Mouse (Mus musculus): ENCODE data around the gene Glis3. TPM values are rescaled to one million over a fixed set of nuclear protein-coding genes. Genes with fewer than 3 reads are reported as not detected.
A peak's percentile ranks its signal among the peaks of the same experiment; 100 is the strongest.

Glis3 gene
- total RNA-seq (2021), result 1 to 10 TPM; 1.6 TPM

- intact Hi-C loops (cut with DNase I), result no loop called here
- DNase-seq (ENCODE audit: low spot score), result peak; percentile 35
Measured at GRCm38 (mm10) chr19:28679776-28680391, at the start of gene Glis3. Gene Glis3, minus strand, starts transcription at chr19:28680077.

DNA sequence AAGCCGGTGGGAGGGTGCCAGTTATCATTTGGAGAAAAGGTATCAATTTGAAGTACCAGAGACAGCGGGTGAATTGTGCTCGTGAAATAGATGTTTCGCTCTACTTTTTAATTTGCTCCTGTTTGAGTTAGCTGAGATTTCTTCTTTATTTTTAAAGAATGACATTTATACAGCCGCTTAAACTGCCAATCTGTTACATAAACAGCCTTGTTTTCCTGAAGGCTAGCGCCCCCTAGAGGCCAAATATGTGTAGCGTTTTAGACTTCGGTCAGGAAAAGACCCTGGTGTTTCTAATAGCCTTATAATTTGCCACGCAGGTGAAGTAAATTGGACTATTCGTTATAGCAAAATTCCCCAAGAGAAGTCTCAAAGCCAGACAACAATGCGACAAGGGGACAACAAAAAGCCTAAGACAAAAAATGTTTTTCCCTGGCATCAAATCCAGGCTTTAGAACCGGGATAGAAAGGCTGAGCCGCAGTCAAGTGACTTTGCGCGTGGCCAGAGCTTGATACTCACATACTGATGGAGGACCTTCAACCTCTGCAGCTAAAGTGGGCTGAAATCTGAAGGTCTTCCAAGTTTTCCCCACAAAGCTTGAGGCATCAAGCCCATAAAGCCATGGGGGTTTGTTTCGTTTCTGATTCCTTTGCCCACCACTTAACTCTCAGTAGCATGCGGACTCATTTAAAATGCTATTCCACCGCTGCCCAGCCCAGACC is 46.4 kb upstream of the Glis3 start:
- intact Hi-C loops (cut with DNase I), result loop anchor here (5.0 to 10.0 kb wide), 3 partner anchors 179 to 1282 kb away; no protein-coding TSS in a partner anchor
- no peak for DNase-seq (ENCODE audit: low spot score)

GRCm38 (mm10) chr19:28724641-28725040 is 44.8 kb upstream of the Glis3 start:
- intact Hi-C loops (cut with DNase I), result loop anchor here (5.0 to 10.0 kb wide), 3 partner anchors 177 to 1280 kb away; no protein-coding TSS in a partner anchor

GRCm38 (mm10) chr19:28722626-28723025 is 42.7 kb upstream of the Glis3 start:
- no peak for DNase-seq (ENCODE audit: low spot score)
- intact Hi-C loops (cut with DNase I), result loop anchor here (10.0 kb wide), 2 partner anchors 558 to 1278 kb away; no protein-coding TSS in a partner anchor

More at GRCm38 (mm10) chr19:28724641-28725040, 44.8 kb upstream of the Glis3 start:
- DNase-seq (ENCODE audit: low spot score), result no peak

GRCm38 (mm10) chr19:28721834-28722233 is 42.0 kb upstream of the Glis3 start:
- intact Hi-C loops (cut with DNase I), result loop anchor here (10.0 kb wide), 2 partner anchors 557 to 1277 kb away; no protein-coding TSS in a partner anchor
- DNase-seq (ENCODE audit: low spot score), result no peak

GRCm38 (mm10) chr19:28720016-28720415 is 40.1 kb upstream of the Glis3 start:
- DNase-seq (ENCODE audit: low spot score), result no peak
- intact Hi-C loops (cut with DNase I), result loop anchor here (10.0 kb wide), 2 partner anchors 555 to 1275 kb away; no protein-coding TSS in a partner anchor

DNA sequence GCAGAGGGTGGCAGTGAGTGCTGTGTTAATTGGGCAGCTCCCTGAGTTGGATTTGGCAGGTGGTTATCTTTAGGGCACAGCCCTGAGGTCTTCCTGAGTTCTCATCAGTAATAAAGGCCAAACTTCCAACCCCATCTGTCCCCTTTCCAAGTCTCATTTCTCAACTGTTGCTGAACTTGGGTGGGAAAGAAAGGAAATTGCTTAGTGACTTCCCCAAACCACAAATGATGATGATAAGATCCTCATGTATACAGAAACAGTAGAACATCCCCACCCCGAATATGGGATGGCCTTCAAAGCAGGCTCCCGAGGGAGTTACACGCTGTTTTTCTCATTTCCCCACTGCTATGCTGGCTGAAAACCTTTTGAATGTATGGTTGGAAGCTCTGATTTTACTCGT is 34.8 kb upstream of the Glis3 start:
- DNase-seq (ENCODE audit: low spot score), result no peak
- intact Hi-C loops (cut with DNase I), result no loop called here

GRCm38 (mm10) chr19:28697718-28698117 is 17.8 kb upstream of the Glis3 start:
- DNase-seq (ENCODE audit: low spot score), result no peak
- intact Hi-C loops (cut with DNase I), result no loop called here

- intact Hi-C loops (cut with DNase I), result no loop called here
- no peak for DNase-seq (ENCODE audit: low spot score)
Measured at GRCm38 (mm10) chr19:28686398-28686797, 6.5 kb upstream of the Glis3 start.

- DNase-seq (ENCODE audit: low spot score), result no peak
- intact Hi-C loops (cut with DNase I), result no loop called here
Measured at GRCm38 (mm10) chr19:28685484-28685883, 5.6 kb upstream of the Glis3 start.

GRCm38 (mm10) chr19:28684347-28684746 is 4.5 kb upstream of the Glis3 start:
- no peak for DNase-seq (ENCODE audit: low spot score)

GRCm38 (mm10) chr19:28683346-28683745 is 3.5 kb upstream of the Glis3 start:
- intact Hi-C loops (cut with DNase I), result no loop called here
- no peak for DNase-seq (ENCODE audit: low spot score)

More at GRCm38 (mm10) chr19:28684347-28684746, 4.5 kb upstream of the Glis3 start:
- intact Hi-C loops (cut with DNase I), result no loop called here

DNA sequence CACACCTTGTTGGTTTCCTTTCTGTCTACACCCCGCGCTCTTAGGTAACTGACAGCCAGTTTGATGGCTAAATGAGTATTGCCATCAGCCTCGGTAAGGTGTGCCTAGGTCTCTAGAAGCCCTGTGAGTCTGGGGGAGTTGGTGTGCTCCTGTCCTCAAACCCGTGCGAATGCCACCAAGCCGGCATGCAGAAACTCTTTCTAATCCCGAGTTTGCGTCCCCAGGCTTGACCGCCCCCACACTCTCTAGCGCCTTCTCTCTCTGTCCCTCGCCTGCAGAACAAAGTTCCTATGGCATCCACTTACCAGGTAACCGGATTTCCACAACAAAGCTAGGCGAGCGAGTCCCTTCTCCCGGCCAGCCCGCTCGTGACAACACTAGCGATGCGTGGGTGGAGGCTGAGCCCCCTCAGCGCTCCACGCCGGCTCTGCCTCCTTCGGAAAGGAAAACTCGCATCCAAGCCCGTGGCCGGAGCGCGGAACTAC is 544 bp downstream of the Glis3 start:
- DNase-seq (ENCODE audit: low spot score), result no peak
- intact Hi-C loops (cut with DNase I), result no loop called here

DNA sequence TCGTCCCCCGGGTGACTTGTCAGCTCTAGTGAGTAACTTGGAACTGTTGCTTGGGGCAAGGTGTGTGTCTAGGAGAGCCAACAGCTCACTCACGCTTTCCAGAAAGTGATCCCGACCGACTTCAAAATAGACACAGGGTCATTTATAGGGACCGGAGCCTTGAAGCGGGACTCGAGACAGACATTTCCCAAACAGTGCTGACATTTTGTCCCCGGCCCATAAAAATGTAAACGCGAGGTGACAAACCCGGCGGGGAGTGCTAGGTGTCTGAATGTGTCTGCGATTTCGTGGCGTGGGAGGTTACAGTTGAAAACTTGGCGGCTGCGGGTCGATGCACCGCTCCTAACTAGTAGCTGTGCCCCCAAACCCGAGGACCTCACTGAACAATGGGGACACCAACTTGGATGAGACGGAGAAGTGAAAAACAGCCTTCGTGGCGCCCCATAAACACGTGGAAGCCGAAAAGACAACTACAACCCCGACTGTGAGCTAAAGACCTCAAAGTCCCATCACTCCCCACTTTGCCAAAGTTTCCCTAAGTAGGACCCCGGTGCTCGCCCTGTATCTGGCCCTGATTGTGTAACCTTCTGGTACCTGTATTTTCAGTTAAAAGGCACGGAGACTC is 1.1 kb downstream of the Glis3 start:
- intact Hi-C loops (cut with DNase I), result no loop called here
- no peak for DNase-seq (ENCODE audit: low spot score)

DNA sequence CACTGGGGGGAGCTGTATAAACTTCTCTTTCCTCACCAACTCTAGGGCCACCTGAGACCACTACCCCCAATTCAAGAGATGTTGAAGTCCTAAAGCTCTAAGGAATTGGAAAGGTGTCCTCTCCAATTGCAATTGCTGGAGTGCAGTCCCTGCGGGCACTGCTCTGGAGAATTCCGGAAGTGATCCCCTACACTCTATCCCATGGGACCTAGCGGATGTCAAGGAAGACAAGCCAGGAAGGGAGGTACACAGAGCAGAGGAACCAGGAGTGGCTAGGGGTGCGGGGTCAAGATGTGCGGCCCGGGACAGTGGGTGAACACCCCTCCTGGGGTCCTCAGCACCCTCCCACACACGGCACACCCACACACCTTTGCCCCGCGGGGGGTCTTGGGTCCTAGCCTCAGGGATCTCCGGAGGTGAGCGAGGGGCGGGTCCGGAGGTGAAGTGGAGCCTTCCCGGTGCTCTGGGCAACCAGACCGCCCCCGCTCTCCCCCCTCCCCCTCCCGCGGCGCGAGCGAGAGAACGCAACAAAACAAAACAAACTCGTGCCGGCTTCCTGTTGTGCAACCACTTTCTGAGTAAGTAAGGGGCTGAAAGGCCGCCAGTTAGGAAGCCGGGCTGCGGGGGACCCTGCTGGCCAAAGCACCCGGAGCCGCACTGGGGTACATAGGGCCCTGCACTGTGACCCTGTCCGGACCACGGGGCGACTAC is 2.0 kb downstream of the Glis3 start:
- peak; percentile 20 for DNase-seq (ENCODE audit: low spot score)
- intact Hi-C loops (cut with DNase I), result no loop called here

DNA sequence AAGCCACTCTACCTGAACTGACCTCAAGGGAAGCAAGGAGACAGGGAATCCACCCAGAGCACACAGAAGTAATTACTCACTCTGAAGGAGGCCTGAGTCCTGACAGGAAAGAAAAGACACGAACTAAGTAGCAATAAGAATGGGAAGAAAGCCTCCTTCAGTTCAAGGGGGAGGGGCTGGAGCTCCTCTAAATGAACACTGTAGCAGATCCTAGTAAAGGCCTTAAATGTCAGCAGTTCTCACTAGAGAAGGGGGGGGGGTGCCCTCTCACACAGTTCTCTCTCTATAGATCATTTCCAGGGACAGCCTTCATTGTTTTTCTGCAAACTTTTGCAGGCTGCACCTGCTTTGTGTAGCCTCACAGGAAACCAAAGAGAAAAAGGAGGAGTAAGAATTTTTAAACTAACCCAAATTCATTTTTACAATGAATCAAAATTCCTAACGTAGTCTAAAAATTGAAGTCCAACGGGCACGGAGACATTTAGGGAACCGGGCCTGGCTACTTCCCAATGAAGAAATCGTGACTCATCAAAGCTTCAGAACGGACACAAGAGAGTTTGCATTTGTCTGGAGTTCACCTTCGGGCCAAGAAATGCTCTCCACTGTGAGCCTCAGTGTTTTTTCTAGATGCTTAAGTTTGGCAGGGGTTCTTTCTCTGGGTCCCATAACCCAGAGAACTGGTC is 2.7 kb downstream of the Glis3 start:
- no peak for DNase-seq (ENCODE audit: low spot score)
- intact Hi-C loops (cut with DNase I), result no loop called here

DNA sequence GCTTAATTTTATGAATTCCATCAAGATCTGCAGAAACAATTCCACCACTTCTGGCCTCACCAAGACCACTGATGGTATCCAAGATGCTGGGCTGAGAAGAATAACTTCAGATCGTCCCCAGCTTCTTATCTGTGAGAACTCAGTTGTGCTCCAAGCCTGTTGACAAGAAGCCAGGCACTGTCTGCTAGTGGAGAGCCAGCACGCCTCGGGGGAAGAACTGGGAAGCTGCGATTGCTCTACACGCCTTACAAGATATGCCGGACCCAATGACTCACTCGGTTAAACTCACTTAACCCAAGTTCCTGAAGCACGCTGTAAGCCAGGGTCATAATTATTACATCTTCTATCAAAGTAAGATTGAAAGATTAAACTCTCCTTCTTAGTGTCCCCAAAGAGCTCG is 16.1 kb downstream of the Glis3 start:
- peak; percentile 35 for DNase-seq (ENCODE audit: low spot score)
- intact Hi-C loops (cut with DNase I), result no loop called here

GRCm38 (mm10) chr19:28663148-28663547 is 16.7 kb downstream of the Glis3 start:
- intact Hi-C loops (cut with DNase I), result no loop called here

GRCm38 (mm10) chr19:28662474-28662873 is 17.4 kb downstream of the Glis3 start:
- DNase-seq (ENCODE audit: low spot score), result no peak
- intact Hi-C loops (cut with DNase I), result no loop called here

More at GRCm38 (mm10) chr19:28663148-28663547, 16.7 kb downstream of the Glis3 start:
- DNase-seq (ENCODE audit: low spot score), result no peak

Measured in heart, postnatal 25 days (tissue).